Mouse (Mus musculus): ENCODE results near the gene Ripk1. TPM values are rescaled to one million over a fixed set of nuclear protein-coding genes. Genes with fewer than 3 reads are reported as not detected.

The Ripk1 gene
- total RNA-seq, 4 experiments from 2014 or later: 5.5 to 7.9 (median 6.0) TPM

- DNase-seq (ENCODE audit: low spot score): peak; percentile 45
These were observed 74.7 kb downstream of the Ripk1 start for GRCm38 (mm10) chr13:34076561-34077491.

DNA sequence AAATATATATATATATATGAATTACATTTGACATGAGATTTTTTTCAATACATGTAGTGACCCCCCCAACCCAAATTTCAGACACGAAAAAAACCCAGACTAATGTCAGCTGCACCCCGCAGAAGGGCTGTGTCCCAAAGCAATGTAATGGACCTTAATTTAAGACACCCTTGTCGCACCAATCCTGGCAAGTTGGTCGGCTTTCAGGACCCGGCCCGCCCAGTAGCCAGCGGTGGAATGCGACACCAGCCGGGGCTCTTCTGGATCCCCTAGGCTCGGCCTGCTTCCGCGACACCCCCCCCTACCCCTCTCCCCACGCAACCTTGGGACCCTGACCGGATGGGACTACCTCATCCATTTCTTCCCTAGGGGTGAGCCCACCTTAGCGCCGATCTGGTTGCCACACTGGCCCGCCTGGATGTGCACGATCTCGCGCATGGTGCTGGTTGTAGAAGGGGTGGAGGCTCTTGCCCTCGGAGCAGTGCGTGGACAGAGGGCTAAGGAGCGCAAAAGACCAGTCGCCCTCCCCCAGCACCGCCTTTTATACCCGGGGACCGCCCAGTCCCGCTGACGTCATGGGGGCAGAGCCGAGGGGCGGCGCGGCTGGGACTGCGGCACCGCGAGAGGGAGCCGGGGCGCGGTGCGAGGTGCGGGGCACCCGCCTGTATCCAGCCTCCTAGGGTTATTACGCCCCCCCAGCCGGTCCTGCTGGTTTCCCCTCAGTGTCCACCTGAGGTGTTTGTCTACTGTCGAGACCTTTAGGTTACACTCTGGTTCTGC is 75.5 kb downstream of the Ripk1 start, which contains the start of gene Tubb2a:
Gene Tubb2a (minus strand): TSS at position 516 of the 780 bp plus-strand sequence.
- DNase-seq (ENCODE audit: low spot score): peak; percentile 96

DNA sequence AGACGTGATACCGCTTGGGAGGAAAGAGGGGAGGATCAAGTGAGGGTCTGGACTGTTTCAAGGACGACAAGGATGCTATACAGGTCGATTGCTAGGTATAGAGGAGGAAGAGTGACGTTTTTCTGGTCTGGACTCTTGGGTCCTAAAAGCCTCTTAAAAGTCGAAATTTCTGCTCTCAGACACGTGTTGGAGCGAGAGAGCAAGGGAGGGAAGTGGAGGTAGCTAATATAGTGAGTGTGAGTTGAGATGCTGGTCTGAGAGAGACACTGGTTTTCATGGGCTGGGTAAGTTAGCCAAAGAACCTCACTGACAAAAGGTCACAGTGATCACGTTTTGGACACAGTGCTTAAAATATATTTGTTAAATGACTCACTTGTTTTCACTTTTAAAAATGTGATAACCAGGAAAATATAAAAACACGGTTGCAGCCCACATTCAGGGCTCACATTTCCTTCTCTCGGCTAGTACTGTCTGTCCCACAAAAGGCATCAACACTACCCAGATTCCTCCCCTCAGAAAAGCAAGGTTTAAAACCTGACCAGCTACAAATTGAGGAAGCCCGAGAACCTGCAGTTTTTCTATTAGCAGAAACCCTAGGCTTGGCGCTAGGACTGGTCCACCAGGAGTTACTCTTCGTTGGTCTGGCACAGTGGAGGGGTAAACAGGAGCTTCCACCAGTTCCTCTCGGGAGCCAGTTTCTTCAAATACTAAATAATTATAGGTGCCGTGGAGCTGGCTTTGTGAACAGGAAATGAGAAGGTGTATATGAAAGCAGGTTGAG is 76.5 kb downstream of the Ripk1 start:
- DNase-seq (ENCODE audit: low spot score): no peak

DNA sequence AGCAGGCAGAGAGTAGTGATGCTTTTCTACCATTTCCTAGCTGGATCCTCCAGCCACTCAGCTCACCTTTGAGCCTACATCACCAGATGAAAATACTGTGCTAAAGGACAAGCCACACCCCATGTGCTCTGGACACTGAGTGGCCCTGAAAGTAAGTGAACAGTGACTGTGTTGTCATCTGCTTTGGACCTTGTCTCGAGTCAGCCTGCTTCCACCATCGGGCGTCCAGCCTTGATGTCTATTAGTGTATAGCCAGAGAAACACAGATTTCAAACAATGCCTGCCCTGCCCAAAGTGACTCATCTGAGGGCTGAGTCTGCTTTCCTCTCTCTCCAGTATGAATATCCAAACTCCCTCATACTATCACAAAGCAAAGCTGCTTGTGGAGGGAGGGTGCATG is 77.6 kb downstream of the Ripk1 start:
- no peak for DNase-seq (ENCODE audit: low spot score)

GRCm38 (mm10) chr13:34081926-34082325 is 79.8 kb downstream of the Ripk1 start:
- no peak for DNase-seq (ENCODE audit: low spot score)

DNA sequence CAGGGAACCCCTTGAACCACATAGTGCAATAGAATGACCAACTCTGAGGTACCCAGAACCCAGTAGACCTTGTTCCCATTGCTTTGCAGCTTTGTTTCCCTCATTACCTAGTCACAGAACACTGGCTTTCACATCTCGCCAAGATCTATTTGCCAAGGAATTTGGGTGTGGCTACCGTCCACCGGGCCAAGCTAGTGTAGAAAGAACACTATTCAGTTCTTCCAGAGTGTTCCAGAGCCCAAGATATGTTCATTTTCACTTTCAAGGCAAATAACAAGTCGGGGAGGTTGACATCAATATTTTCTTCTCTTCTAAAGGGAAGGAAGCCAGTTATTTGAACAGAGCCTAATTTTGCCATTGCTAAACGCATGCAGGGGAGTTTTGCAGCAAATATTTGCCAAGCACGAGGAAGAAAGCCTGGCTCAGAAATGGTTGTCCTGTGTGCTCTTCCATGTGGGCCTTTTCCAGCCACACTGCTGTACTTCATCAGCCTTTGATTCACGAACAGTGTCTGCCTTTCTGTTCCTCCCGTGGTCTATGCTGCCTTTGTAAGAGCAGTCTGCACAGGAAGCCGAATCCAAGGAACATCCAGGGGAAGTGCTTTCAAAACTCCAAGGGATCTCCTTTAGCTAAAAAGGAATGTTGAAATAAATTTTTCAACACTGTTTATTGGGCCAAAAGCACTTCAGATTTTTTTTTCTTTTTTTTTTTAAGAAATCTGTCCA is 82.0 kb downstream of the Ripk1 start:
- DNase-seq (ENCODE audit: low spot score): peak; percentile 89

Other genes with a start within 250 kb of the Ripk1 start
- not detected for gene Serpinb6e, start 159.0 kb upstream of the Ripk1 start, total RNA-seq (2022)
- gene Serpinb6c, start 96.7 kb upstream of the Ripk1 start, total RNA-seq (2022): not detected
- 10 to 100 TPM; 34.4 to 45.1 (median 42.8) TPM for gene Nqo2, start 37.7 kb upstream of the Ripk1 start, total RNA-seq (2022)
- 100 to 1,000 TPM; 121 to 132 (median 127) TPM for gene Serpinb6a, start 431 bp downstream of the Ripk1 start, total RNA-seq (2022)
- 10 to 100 TPM; 39.1 to 47.7 (median 43.9) TPM for gene Bphl, start 35.2 kb downstream of the Ripk1 start, total RNA-seq (2022)
- gene Tubb2a, start 75.6 kb downstream of the Ripk1 start, total RNA-seq (2022): 10 to 100 TPM; 29.1 to 49.7 (median 41.1) TPM
- gene Tubb2b, start 128.1 kb downstream of the Ripk1 start, total RNA-seq (2022): 1 to 10 TPM; 2.3 to 5.9 (median 4.3) TPM
- gene Psmg4, start 160.6 kb downstream of the Ripk1 start, total RNA-seq (2022): 10 to 100 TPM; 24.7 to 33.2 (median 31.3) TPM

Measured in heart, adult 8-10 months (tissue).